Mouse (Mus musculus): ENCODE results near the gene Brsk2. TPM values are rescaled to one million over a fixed set of nuclear protein-coding genes. Genes with fewer than 3 reads are reported as not detected.
"Not testable (repeated sequence)": the region's sequence is repeated elsewhere in the genome, so short reads cannot be mapped to it uniquely, and the experiment has no call there.

Brsk2 gene
- polyA plus RNA-seq (2014; fragmentation: Nextera tagmentation; extraction: Ambion mirVana) = 0.40 and 0.62 TPM in 2 replicates

DNA sequence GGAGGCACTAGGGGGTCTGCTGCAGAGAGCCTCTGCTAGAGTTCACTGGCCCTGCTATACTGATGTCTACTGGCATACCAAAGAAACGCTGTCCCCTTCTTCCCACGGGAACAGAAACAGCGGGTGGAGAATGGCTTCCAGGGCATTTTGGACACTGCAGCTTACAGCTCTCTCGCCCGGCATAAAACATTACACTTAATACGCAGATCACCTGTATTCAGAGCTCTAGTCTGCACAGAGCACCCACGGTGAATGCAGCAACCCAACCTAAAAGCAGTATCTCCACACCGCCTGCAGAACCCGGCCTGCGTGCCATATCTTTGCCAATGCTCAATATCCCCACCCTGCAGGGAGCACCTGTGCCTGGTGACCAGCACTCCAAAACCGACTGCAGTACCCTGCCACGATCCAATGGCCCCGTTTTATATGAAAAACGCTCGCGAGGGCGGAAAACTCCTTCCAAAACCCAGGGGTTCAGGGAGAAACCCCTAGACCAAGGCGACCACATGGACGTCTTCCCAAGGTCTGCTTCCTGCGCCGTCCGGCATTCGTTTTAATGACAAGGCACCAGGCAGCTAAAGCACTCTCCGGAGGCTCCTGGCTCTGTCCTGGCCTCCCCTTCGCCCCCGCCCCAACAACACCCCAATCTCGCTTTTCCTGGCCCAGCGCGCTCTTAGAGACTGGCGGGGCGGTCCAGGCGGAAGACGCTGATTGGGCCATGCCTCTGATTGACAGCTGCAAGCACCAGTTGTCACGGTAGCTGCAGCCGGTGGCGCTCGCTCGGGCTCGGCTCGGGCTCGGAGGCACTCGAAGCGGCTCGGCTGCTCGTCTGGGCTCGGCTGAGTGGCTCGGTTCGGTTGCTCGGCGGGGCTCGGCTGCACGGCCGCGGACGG, at the start of gene Brsk2:
Gene Brsk2 (plus strand): TSS at position 846 of the 893 bp plus-strand sequence.
- Histone ChIP-seq H3K27ac (ENCODE audit: low read depth, low read length) (no peak within 1 kb of the TSS), H3K27me3 (ENCODE audit: control insufficient read depth, insufficient read depth, low read length) (peaks cover 75% of the 10 kb centered on the region)
- WGBS (ENCODE audit: insufficient replicate concordance) = 3% methylated on average over 55 of the region's 55 CpGs

DNA sequence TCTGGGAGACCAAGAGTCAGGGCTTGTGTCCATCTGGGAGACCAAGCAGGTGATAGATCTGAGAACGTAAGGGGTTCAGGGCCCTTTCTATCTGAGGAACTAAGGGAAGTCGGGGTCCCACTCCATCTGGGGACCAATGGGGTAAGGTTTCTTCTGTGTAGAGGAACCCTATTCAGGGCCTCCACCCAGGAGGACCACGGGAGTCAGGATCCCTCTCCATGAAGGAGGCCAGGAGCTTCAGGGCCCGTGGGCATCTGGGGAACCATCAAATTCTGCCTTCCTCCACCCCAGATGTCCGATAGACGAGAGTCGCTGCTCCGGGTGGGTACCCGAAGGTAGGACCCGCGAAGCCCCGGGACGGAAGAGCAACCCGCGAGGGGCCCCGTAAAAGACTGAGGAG, 47.7 kb upstream of the Brsk2 start:
- peaks cover 24% of the 10 kb centered on the region for H3K4me1 ChIP-seq (ENCODE audit: control insufficient read depth, insufficient read depth, low read length)
- H3K36me3 ChIP-seq (ENCODE audit: control insufficient read depth, insufficient read depth, low read length) = no peaks in the 10 kb centered on the region
- peak overlapping the region; percentile 96 for H3K9ac ChIP-seq (ENCODE audit: low read depth, low read length)
- H3K4me2 ChIP-seq = peak overlapping the region; percentile 94
- peak overlapping the region; percentile 93 for H3K4me3 ChIP-seq (ENCODE audit: low read depth, low read length)
- WGBS (ENCODE audit: insufficient replicate concordance) = under 1% methylated on average over 16 of the region's 16 CpGs
- ATAC-seq (replicated peaks; ENCODE audit: insufficient number of reproducible peaks, low FRiP score, low TSS enrichment) = peak; percentile 36
- H3K9me3 ChIP-seq (replicated peaks; ENCODE audit: control insufficient read depth, low read length) = no peaks in the 10 kb centered on the region
- H3K27ac ChIP-seq (ENCODE audit: low read depth, low read length) = peak overlapping the region; percentile 73
- H3K27me3 ChIP-seq (ENCODE audit: control insufficient read depth, insufficient read depth, low read length) = peaks cover 6% of the 10 kb centered on the region; the same call in 1 of the 2 replicates

More for the DNA sequence above, at the start of gene Brsk2:
- Histone ChIP-seq H3K4me2 (peak within 1 kb of the TSS; percentile 90), H3K9me3 (replicated peaks; ENCODE audit: control insufficient read depth, low read length) (no peaks in the 10 kb centered on the region), H3K4me3 (ENCODE audit: low read depth, low read length) (peak within 1 kb of the TSS; percentile 39), H3K4me1 (ENCODE audit: control insufficient read depth, insufficient read depth, low read length) (peaks cover 6% of the 10 kb centered on the region; the same call in 1 of the 2 replicates), H3K36me3 (ENCODE audit: control insufficient read depth, insufficient read depth, low read length) (no peaks in the 10 kb centered on the region), H3K9ac (ENCODE audit: low read depth, low read length) (peak within 1 kb of the TSS; percentile 28; the same call in 1 of the 2 replicates)
- peak; percentile 84 for ATAC-seq (replicated peaks; ENCODE audit: insufficient number of reproducible peaks, low FRiP score, low TSS enrichment)

DNA sequence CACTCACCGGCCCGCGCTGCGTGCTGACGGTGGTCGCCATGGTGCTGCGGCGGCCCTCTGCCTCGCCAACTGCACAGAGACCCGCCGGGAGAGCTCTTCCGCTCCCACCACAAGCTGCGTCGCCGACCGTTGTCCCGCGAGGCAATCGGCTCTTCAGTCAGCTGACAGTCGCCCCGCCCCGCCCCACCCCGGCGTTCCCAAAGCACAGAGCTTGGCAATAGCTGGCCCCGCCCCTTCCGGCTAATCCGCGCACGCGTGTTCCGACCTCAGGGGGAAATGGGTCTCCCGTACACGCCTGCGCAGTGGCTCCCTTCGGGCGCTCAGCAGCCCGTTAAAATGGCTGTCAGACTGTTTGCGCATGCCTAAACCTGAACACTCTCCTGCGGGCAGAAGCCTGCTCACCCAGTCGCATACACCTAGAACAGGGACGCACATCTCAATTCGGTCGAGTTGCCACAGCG, 47.3 kb upstream of the Brsk2 start:
- H3K4me1 ChIP-seq (ENCODE audit: control insufficient read depth, insufficient read depth, low read length) = peaks cover 19% of the 10 kb centered on the region
- H3K36me3 ChIP-seq (ENCODE audit: control insufficient read depth, insufficient read depth, low read length) = no peaks in the 10 kb centered on the region
- peak overlapping the region; percentile 93 for H3K4me3 ChIP-seq (ENCODE audit: low read depth, low read length)
- under 1% methylated on average over 44 of the region's 44 CpGs for WGBS (ENCODE audit: insufficient replicate concordance)
- peak overlapping the region; percentile 73 for H3K27ac ChIP-seq (ENCODE audit: low read depth, low read length)
- peak overlapping the region; percentile 94 for H3K4me2 ChIP-seq
- peak; percentile 95 for ATAC-seq (replicated peaks; ENCODE audit: insufficient number of reproducible peaks, low FRiP score, low TSS enrichment)
- H3K9ac ChIP-seq (ENCODE audit: low read depth, low read length) = peak overlapping the region; percentile 96
- H3K27me3 ChIP-seq (ENCODE audit: control insufficient read depth, insufficient read depth, low read length) = peaks cover 6% of the 10 kb centered on the region; the same call in 1 of the 2 replicates
- H3K9me3 ChIP-seq (replicated peaks; ENCODE audit: control insufficient read depth, low read length) = no peaks in the 10 kb centered on the region

DNA sequence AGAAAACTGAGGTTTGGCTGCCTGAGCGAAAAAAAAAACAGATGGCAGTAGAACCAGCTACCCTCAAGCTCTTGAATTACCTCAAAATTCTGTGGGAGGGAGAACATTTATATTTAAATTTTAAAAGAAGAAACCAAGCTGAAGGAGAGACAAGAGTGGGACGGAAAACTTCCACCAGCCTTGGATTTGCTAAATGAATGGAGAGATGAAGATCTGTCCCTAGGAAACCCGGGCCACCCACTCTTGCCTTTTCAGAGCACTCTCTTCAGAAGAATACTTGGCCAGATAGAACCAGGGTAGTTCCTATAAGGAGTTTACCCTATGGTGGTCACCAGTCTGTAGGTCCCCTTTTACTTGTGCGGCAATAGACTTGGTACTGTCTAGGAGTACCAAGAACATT, 46.8 kb upstream of the Brsk2 start:
- Histone ChIP-seq H3K9ac (ENCODE audit: low read depth, low read length) (peak overlapping the region; percentile 72), H3K27me3 (ENCODE audit: control insufficient read depth, insufficient read depth, low read length) (peaks cover 6% of the 10 kb centered on the region; the same call in 1 of the 2 replicates), H3K9me3 (replicated peaks; ENCODE audit: control insufficient read depth, low read length) (no peaks in the 10 kb centered on the region), H3K4me2 (peak overlapping the region; percentile 73), H3K4me3 (ENCODE audit: low read depth, low read length) (peak overlapping the region; percentile 93), H3K27ac (ENCODE audit: low read depth, low read length) (no peak overlapping the region), H3K36me3 (ENCODE audit: control insufficient read depth, insufficient read depth, low read length) (no peaks in the 10 kb centered on the region), H3K4me1 (ENCODE audit: control insufficient read depth, insufficient read depth, low read length) (peaks cover 19% of the 10 kb centered on the region)
- 60% methylated on average over 4 of the region's 4 CpGs for WGBS (ENCODE audit: insufficient replicate concordance)
- no peak for ATAC-seq (replicated peaks; ENCODE audit: insufficient number of reproducible peaks, low FRiP score, low TSS enrichment)

DNA sequence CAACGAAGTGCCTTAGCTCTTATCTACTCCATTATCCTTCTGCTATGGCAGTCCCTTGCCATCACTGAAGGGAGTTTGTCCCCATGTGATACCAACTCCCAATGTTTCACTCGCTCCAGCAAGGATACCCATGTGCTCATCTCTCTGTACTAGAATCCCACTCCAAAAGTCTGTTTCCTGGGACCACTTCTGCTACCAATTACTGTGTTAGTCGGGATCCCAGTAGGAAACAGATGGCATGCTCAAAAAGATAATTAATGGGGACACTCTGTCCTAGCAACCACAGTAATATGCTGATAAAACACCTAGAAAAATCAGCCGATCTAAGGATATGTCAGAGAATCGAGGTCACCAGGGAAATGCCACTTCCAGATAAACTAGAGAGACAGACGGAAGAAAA, 41.0 kb upstream of the Brsk2 start:
- no peak for ATAC-seq (replicated peaks; ENCODE audit: insufficient number of reproducible peaks, low FRiP score, low TSS enrichment)
- H3K27me3 ChIP-seq (ENCODE audit: control insufficient read depth, insufficient read depth, low read length) = peaks cover 21% of the 10 kb centered on the region
- 69% methylated on average over 6 of the region's 6 CpGs for WGBS (ENCODE audit: insufficient replicate concordance)
- H3K9me3 ChIP-seq (replicated peaks; ENCODE audit: control insufficient read depth, low read length) = no peaks in the 10 kb centered on the region
- no peak overlapping the region for H3K4me3 ChIP-seq (ENCODE audit: low read depth, low read length)
- no peak overlapping the region for H3K4me2 ChIP-seq
- H3K27ac ChIP-seq (ENCODE audit: low read depth, low read length) = no peak overlapping the region
- H3K36me3 ChIP-seq (ENCODE audit: control insufficient read depth, insufficient read depth, low read length) = no peaks in the 10 kb centered on the region
- H3K4me1 ChIP-seq (ENCODE audit: control insufficient read depth, insufficient read depth, low read length) = no peaks in the 10 kb centered on the region
- H3K9ac ChIP-seq (ENCODE audit: low read depth, low read length) = no peak overlapping the region

DNA sequence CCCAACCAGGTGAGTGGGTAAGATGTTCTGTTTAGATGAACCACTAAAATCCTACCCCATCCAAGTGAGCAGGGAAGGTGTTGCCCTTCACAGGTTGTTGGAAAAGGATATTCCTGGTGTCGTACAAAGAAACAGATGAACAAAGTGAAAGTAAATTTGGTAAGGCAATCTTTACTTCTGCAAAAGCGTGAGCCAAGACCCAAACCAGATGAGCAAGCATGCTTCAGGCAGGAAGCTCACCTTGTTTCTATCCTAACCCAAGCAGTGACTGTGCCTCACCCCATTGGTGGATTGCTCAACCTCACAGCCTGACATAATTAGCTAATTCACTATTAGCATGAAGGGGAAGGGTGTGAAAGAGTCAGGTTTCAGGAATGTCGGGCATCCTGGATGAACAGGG, 38.2 kb upstream of the Brsk2 start:
- no peaks in the 10 kb centered on the region for H3K9me3 ChIP-seq (replicated peaks; ENCODE audit: control insufficient read depth, low read length)
- 50% methylated on average over 3 of the region's 3 CpGs for WGBS (ENCODE audit: insufficient replicate concordance)
- no peaks in the 10 kb centered on the region for H3K4me1 ChIP-seq (ENCODE audit: control insufficient read depth, insufficient read depth, low read length)
- peaks cover 16% of the 10 kb centered on the region for H3K27me3 ChIP-seq (ENCODE audit: control insufficient read depth, insufficient read depth, low read length)
- ATAC-seq (replicated peaks; ENCODE audit: insufficient number of reproducible peaks, low FRiP score, low TSS enrichment) = no peak
- no peak overlapping the region for H3K4me2 ChIP-seq
- no peaks in the 10 kb centered on the region for H3K36me3 ChIP-seq (ENCODE audit: control insufficient read depth, insufficient read depth, low read length)
- H3K27ac ChIP-seq (ENCODE audit: low read depth, low read length) = no peak overlapping the region
- H3K9ac ChIP-seq (ENCODE audit: low read depth, low read length) = no peak overlapping the region
- no peak overlapping the region for H3K4me3 ChIP-seq (ENCODE audit: low read depth, low read length)

DNA sequence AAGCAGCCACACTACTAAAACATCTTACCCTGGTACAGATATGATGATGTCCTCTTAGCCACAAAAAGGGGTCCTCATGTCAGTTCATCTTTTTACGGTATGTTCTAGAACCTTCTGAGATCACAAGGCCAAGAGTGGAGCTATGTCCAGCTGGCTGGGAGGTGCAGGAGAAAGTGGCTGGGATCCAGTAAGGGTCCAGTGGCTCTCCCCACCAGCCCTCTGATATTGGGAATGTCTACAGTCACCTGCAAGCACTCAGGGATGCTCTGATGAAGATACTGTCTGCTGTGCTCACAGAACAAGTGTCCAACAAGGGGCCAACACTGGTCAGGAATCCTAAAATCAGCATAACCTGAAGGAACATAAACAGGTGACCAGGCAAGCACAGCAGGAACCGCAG, 31.1 kb upstream of the Brsk2 start, which contains the start of gene Tollip:
Gene Tollip (minus strand): TSS at position 101 of the 400 bp plus-strand sequence.
- H3K9ac ChIP-seq (ENCODE audit: low read depth, low read length) = no peak within 1 kb of the TSS
- no peaks in the 10 kb centered on the region for H3K36me3 ChIP-seq (ENCODE audit: control insufficient read depth, insufficient read depth, low read length)
- 76% methylated on average over 2 of the region's 2 CpGs for WGBS (ENCODE audit: insufficient replicate concordance)
- H3K27ac ChIP-seq (ENCODE audit: low read depth, low read length) = no peak within 1 kb of the TSS
- H3K4me2 ChIP-seq = no peak within 1 kb of the TSS
- no peak within 1 kb of the TSS for H3K4me3 ChIP-seq (ENCODE audit: low read depth, low read length)
- H3K4me1 ChIP-seq (ENCODE audit: control insufficient read depth, insufficient read depth, low read length) = no peaks in the 10 kb centered on the region
- H3K9me3 ChIP-seq (replicated peaks; ENCODE audit: control insufficient read depth, low read length) = no peaks in the 10 kb centered on the region
- H3K27me3 ChIP-seq (ENCODE audit: control insufficient read depth, insufficient read depth, low read length) = no peaks in the 10 kb centered on the region
- ATAC-seq (replicated peaks; ENCODE audit: insufficient number of reproducible peaks, low FRiP score, low TSS enrichment) = no peak

DNA sequence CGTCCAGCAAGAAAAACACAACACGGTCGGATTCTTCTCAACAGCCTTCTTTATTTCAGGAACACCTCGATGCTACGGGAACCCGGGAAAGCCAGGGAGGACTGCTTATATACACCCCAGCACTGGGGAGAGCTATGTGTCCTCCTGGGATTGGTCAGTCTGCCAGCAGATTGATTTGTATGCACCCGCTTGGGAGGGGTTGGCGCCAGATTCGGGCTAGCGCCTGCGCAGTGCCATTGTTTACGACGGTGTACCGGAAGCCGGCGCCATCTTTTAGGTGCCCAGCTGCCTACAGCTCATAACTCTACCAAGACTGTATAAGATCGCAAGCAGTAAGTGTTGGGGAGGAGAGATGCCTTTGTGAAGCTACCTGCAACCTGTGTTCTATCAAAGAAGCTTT, 25.4 kb upstream of the Brsk2 start:
- not testable (repeated sequence) for H3K4me2 ChIP-seq; H3K4me3 ChIP-seq (ENCODE audit: low read depth, low read length); H3K27me3 ChIP-seq (ENCODE audit: control insufficient read depth, insufficient read depth, low read length); H3K9ac ChIP-seq (ENCODE audit: low read depth, low read length); H3K27ac ChIP-seq (ENCODE audit: low read depth, low read length); H3K4me1 ChIP-seq (ENCODE audit: control insufficient read depth, insufficient read depth, low read length); H3K36me3 ChIP-seq (ENCODE audit: control insufficient read depth, insufficient read depth, low read length); H3K9me3 ChIP-seq (replicated peaks; ENCODE audit: control insufficient read depth, low read length); ATAC-seq (replicated peaks; ENCODE audit: insufficient number of reproducible peaks, low FRiP score, low TSS enrichment)
- WGBS (ENCODE audit: insufficient replicate concordance) = 90% methylated on average over 17 of the region's 17 CpGs
